ENCODE assay signal across 13 mouse cellular contexts in genomic region chr14:21539731-21540130, GRCm38 (mm10).
"Had no signal": no experiment of that assay in that cellular context is flagged by ENCODE, and none has a peak within 500 bp of the region (broad histone marks: within the 10 kb centered on the region; RNA-seq: fewer than 3 reads in every experiment).

No protein-coding gene starts in this region.

- H3K9ac ChIP-seq: kidney, embryonic 15.5 days; liver, embryonic 15.5 days; stomach, embryonic 15.5 days had no signal

- ATAC-seq: lung, postnatal 0 days; midbrain, embryonic 16.5 days had no signal

- H3K27me3 ChIP-seq: kidney, embryonic 15.5 days; liver, embryonic 15.5 days; stomach, embryonic 15.5 days had no signal

- H3K9me3 ChIP-seq: liver, embryonic 15.5 days; stomach, embryonic 15.5 days had no signal

- H3K4me2 ChIP-seq: kidney, embryonic 15.5 days; liver, embryonic 11.5 days; liver, embryonic 15.5 days; stomach, embryonic 15.5 days had no signal

- DNase-seq: kidney, postnatal 14 days; lung, adult 2 months; lung, postnatal 36 days; right cerebral cortex, postnatal 14 days; thymus, postnatal 4 days had no signal

- H3K27ac ChIP-seq: limb, embryonic 10.5 days; liver, embryonic 15.5 days; midbrain, embryonic 10.5 days; stomach, embryonic 15.5 days had no signal

- H3K4me3 ChIP-seq: kidney, embryonic 15.5 days; limb, embryonic 10.5 days; liver, embryonic 15.5 days; midbrain, embryonic 10.5 days; stomach, embryonic 15.5 days had no signal

- H3K4me1 ChIP-seq: stomach, embryonic 15.5 days had no signal
